Mouse (Mus musculus): ENCODE data around the gene Sycp1. TPM values are rescaled to one million over a fixed set of nuclear protein-coding genes. Genes with fewer than 3 reads are reported as not detected.

Gene Sycp1
- polyA plus RNA-seq, 1 experiment from 2014 or later = not detected

DNA sequence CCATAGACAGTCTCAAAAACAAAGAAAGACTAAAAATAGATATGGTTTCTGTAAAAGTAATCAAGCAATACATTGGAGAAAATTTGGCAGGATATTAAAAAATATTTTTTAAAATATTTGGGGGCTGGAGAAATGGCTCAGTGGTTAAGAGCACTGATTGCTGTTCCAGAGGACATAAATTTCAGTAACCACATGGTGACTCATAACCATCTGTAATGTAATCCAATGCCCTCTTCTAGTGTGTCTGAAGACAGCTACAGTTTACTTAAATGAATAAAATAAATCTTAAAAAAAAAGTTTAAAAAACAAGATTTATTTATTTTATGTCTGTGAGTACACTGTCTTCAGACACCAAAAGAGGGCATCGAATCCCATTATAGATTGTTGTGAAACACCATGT is 36.8 kb downstream of the Sycp1 start:
- DNase-seq = no peak
- no peaks in the 10 kb centered on the region for H3K27me3 ChIP-seq (ENCODE audit: insufficient read depth, low read length)
- H3K4me1 ChIP-seq (ENCODE audit: insufficient read depth) = no peaks in the 10 kb centered on the region
- H3K4me2 ChIP-seq (ENCODE audit: low read depth, low read length) = no peak overlapping the region
- WGBS (ENCODE audit: insufficient replicate concordance) = 79% methylated on average over 1 of the region's 1 CpGs
- ATAC-seq = no peak
- no peak overlapping the region for H3K4me3 ChIP-seq (ENCODE audit: low read depth, low read length)
- H3K36me3 ChIP-seq (replicated peaks; ENCODE audit: insufficient read depth, low read length) = no peaks in the 10 kb centered on the region
- H3K9me3 ChIP-seq (ENCODE audit: low read length) = no peaks in the 10 kb centered on the region
- no peak overlapping the region for H3K27ac ChIP-seq (ENCODE audit: low read depth)
- TF ChIP-seq EP300 (IDR thresholded peaks at IDR 0.05; ENCODE audit: low read depth) (no peak), CTCF (IDR thresholded peaks at IDR 0.05; ENCODE audit: low read depth) (no peak)
- no peak overlapping the region for H3K9ac ChIP-seq (replicated peaks)

DNA sequence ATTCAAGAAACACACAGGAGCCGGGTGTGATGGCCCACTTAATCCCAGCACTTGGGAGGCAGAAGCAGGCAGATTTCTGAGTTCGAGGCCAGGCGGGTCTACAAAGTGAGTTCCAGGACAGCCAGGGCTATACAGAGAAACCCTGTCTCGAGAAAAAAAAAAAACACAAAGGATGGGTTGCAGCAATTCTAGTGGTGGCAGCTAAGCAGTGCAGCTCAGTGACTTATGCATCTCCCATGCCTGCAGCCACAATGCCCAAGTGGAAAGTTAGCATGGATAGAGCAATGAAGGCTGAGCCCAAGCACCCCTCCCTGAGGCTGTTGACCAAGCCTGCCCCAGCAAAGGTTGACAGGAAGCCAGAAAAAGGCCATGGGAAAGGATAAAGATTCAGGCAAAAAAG is 55.4 kb downstream of the Sycp1 start:
- no peak overlapping the region for H3K9ac ChIP-seq (replicated peaks)
- DNase-seq = no peak
- ATAC-seq = no peak

DNA sequence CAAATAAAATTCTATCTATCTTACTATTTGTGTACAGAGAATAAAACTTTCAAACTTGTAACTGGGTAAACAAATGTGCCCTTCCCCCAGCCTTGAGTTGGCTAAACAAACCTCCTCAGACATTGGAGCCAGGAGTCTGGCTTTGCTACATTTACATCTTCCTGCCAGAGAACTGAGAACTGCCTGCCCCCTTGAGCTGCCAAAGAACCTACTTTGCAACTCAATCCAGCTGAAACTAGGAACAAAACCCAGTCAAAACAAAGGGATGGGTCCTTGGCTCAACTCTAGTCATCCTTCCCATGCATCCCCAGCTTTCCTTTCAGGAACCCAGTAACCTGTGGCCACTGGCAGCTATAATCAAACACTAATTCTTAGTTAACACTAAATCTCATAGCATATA is 87.2 kb downstream of the Sycp1 start:
- Histone ChIP-seq H3K9me3 (ENCODE audit: low read length) (no peaks in the 10 kb centered on the region), H3K4me3 (ENCODE audit: low read depth, low read length) (no peak overlapping the region), H3K27ac (ENCODE audit: low read depth) (no peak overlapping the region), H3K9ac (replicated peaks) (no peak overlapping the region), H3K27me3 (ENCODE audit: insufficient read depth, low read length) (no peaks in the 10 kb centered on the region), H3K4me1 (ENCODE audit: insufficient read depth) (no peaks in the 10 kb centered on the region), H3K4me2 (ENCODE audit: low read depth, low read length) (no peak overlapping the region), H3K36me3 (replicated peaks; ENCODE audit: insufficient read depth, low read length) (no peaks in the 10 kb centered on the region)
- ATAC-seq = no peak
- TF ChIP-seq EP300 (IDR thresholded peaks at IDR 0.05; ENCODE audit: low read depth) (no peak), CTCF (IDR thresholded peaks at IDR 0.05; ENCODE audit: low read depth) (no peak)
- DNase-seq = no peak

More for the DNA sequence above, 55.4 kb downstream of the Sycp1 start:
- Histone ChIP-seq H3K36me3 (replicated peaks; ENCODE audit: insufficient read depth, low read length) (no peaks in the 10 kb centered on the region), H3K4me2 (ENCODE audit: low read depth, low read length) (no peak overlapping the region), H3K9me3 (ENCODE audit: low read length) (no peaks in the 10 kb centered on the region), H3K4me1 (ENCODE audit: insufficient read depth) (no peaks in the 10 kb centered on the region), H3K4me3 (ENCODE audit: low read depth, low read length) (no peak overlapping the region), H3K27ac (ENCODE audit: low read depth) (no peak overlapping the region), H3K27me3 (ENCODE audit: insufficient read depth, low read length) (no peaks in the 10 kb centered on the region)
- WGBS (ENCODE audit: insufficient replicate concordance) = 70% methylated on average over 4 of the region's 4 CpGs
- TF ChIP-seq EP300 (IDR thresholded peaks at IDR 0.05; ENCODE audit: low read depth) = no peak
- no peak for TF ChIP-seq CTCF (IDR thresholded peaks at IDR 0.05; ENCODE audit: low read depth)

DNA sequence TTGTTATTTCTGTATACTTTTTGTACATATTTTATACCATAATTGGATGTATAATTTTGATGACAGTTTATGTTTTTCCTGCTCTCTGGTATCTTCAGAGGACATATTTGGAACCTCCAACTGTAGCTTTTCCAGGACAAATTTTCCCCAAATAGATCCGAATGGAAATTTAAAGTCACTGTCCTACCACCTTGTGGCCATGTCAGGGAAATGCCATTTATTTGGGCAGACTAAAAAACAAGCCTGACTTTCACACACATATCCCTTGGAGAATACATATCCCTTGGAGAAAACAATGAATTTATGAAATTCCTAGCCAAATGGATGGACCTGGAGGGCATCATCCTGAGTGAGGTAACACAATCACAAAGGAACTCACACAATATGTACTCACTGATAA is 93.5 kb downstream of the Sycp1 start:
- Histone ChIP-seq H3K27me3 (ENCODE audit: insufficient read depth, low read length) (no peaks in the 10 kb centered on the region), H3K36me3 (replicated peaks; ENCODE audit: insufficient read depth, low read length) (no peaks in the 10 kb centered on the region)
- no peak for DNase-seq

DNA sequence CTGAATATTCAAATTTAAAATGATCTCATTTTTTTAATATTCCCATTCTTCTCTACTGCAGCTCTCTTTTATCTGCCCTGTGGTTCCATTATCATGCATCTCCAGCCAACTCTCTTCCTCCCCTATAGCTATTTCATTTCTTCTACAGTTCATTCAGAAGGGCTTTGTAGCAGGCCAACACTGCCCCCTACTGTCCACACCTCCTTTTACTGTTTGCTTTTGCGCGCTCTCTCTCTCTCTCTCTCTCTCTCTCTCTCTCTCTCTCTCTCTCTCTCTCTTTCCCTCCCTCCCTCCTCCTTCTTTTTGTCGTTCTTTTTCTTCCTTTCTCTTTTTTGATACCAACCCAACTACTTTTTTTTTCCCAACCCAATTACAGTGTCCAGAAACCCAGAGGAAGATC is 132.0 kb downstream of the Sycp1 start:
- H3K4me1 ChIP-seq (ENCODE audit: insufficient read depth) = no peaks in the 10 kb centered on the region
- TF ChIP-seq EP300 (IDR thresholded peaks at IDR 0.05; ENCODE audit: low read depth) (0 out of 2 replicates have a peak, but pooled peaks have one; percentile 26), CTCF (IDR thresholded peaks at IDR 0.05; ENCODE audit: low read depth) (peak; percentile 84)
- DNase-seq (peak; percentile 78), ATAC-seq (peak; percentile 25; the same call in 1 of the 2 replicates)
- H3K27me3 ChIP-seq (ENCODE audit: insufficient read depth, low read length) = no peaks in the 10 kb centered on the region
- H3K4me3 ChIP-seq (ENCODE audit: low read depth, low read length) = no peak overlapping the region
- H3K9me3 ChIP-seq (ENCODE audit: low read length) = no peaks in the 10 kb centered on the region
- WGBS (ENCODE audit: insufficient replicate concordance) = 3% methylated on average over 3 of the region's 3 CpGs
- H3K4me2 ChIP-seq (ENCODE audit: low read depth, low read length) = no peak overlapping the region
- H3K27ac ChIP-seq (ENCODE audit: low read depth) = no peak overlapping the region
- H3K36me3 ChIP-seq (replicated peaks; ENCODE audit: insufficient read depth, low read length) = no peaks in the 10 kb centered on the region
- H3K9ac ChIP-seq (replicated peaks) = no peak overlapping the region

More for the DNA sequence above, 93.5 kb downstream of the Sycp1 start:
- TF ChIP-seq EP300 (IDR thresholded peaks at IDR 0.05; ENCODE audit: low read depth) = no peak
- peak; percentile 24 for TF ChIP-seq CTCF (IDR thresholded peaks at IDR 0.05; ENCODE audit: low read depth)
- Histone ChIP-seq H3K27ac (ENCODE audit: low read depth) (no peak overlapping the region), H3K4me2 (ENCODE audit: low read depth, low read length) (no peak overlapping the region), H3K4me3 (ENCODE audit: low read depth, low read length) (no peak overlapping the region), H3K4me1 (ENCODE audit: insufficient read depth) (no peaks in the 10 kb centered on the region), H3K9ac (replicated peaks) (no peak overlapping the region), H3K9me3 (ENCODE audit: low read length) (no peaks in the 10 kb centered on the region)
- no peak for ATAC-seq
- 47% methylated on average over 1 of the region's 1 CpGs for WGBS (ENCODE audit: insufficient replicate concordance)

DNA sequence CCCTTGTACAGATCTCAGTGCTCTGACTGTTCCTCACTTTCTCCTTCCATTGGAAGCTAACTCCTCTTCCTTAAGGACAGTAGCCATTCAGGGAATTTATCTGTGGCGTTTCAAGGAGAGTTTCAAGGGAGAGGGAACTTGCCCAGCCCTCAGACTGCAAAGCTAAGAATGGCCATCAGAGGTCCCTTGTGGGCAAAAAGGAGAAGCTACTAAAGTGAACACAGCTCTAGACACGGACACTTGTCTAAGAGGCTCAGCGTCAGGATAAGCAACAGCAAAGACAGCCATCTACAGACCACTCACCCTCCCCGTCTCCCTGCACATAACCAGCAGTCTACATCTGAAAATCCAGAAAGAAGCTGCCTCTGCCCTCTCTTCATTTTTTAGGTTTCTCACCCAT is 148.5 kb downstream of the Sycp1 start:
- ATAC-seq (no peak), DNase-seq (no peak)
- H3K27me3 ChIP-seq (ENCODE audit: insufficient read depth, low read length) = no peaks in the 10 kb centered on the region
- no peaks in the 10 kb centered on the region for H3K36me3 ChIP-seq (replicated peaks; ENCODE audit: insufficient read depth, low read length)
- 20% methylated on average over 4 of the region's 4 CpGs for WGBS (ENCODE audit: insufficient replicate concordance)
- H3K4me3 ChIP-seq (ENCODE audit: low read depth, low read length) = no peak overlapping the region
- no peak overlapping the region for H3K27ac ChIP-seq (ENCODE audit: low read depth)
- H3K9ac ChIP-seq (replicated peaks) = no peak overlapping the region
- peak; percentile 34; the same call in 1 of the 2 replicates for TF ChIP-seq CTCF (IDR thresholded peaks at IDR 0.05; ENCODE audit: low read depth)
- no peak for TF ChIP-seq EP300 (IDR thresholded peaks at IDR 0.05; ENCODE audit: low read depth)
- H3K9me3 ChIP-seq (ENCODE audit: low read length) = no peaks in the 10 kb centered on the region
- no peaks in the 10 kb centered on the region for H3K4me1 ChIP-seq (ENCODE audit: insufficient read depth)
- H3K4me2 ChIP-seq (ENCODE audit: low read depth, low read length) = no peak overlapping the region

DNA sequence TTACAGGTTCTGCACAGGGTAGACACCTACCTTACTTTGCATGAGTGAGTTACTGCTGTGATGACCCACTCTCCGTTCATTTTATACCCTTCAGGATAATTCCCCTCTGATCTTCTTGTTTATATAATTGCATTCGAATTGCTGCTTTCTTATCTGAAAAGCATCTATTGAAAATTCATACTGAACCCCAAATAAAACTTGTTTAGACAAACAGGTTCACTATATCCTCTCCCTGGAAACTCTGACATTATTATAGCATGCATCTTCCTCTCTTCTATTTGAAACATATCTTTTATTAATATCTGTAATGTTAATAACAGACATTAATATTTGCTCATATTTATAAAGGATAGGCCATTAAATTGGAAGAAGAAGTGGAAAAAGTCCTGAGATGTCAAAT is 153.3 kb downstream of the Sycp1 start, which contains the start of gene Tshb:
TSS of gene Tshb (minus strand) at position 101 of the 400 bp plus-strand sequence.
- DNase-seq = no peak
- no peak within 1 kb of the TSS for H3K4me2 ChIP-seq (ENCODE audit: low read depth, low read length)
- 60% methylated on average over 2 of the region's 2 CpGs for WGBS (ENCODE audit: insufficient replicate concordance)

More for the DNA sequence above, 153.3 kb downstream of the Sycp1 start, which contains the start of gene Tshb:
- Histone ChIP-seq H3K27me3 (ENCODE audit: insufficient read depth, low read length) (no peaks in the 10 kb centered on the region), H3K4me3 (ENCODE audit: low read depth, low read length) (no peak within 1 kb of the TSS), H3K36me3 (replicated peaks; ENCODE audit: insufficient read depth, low read length) (no peaks in the 10 kb centered on the region), H3K9ac (replicated peaks) (no peak within 1 kb of the TSS), H3K27ac (ENCODE audit: low read depth) (no peak within 1 kb of the TSS), H3K9me3 (ENCODE audit: low read length) (no peaks in the 10 kb centered on the region), H3K4me1 (ENCODE audit: insufficient read depth) (no peaks in the 10 kb centered on the region)
- ATAC-seq = no peak
- TF ChIP-seq EP300 (IDR thresholded peaks at IDR 0.05; ENCODE audit: low read depth) (no peak), CTCF (IDR thresholded peaks at IDR 0.05; ENCODE audit: low read depth) (no peak)
